Mouse (Mus musculus): ENCODE measurements around the gene Tubd1. TPM values are rescaled to one million over a fixed set of nuclear protein-coding genes. Genes with fewer than 3 reads are reported as not detected.

The Tubd1 gene
- polyA plus RNA-seq, 1 experiment from 2014 or later = 13.2 TPM

- H3K4me2 ChIP-seq (ENCODE audit: low read depth) = no peak overlapping the region
- H3K27ac ChIP-seq (ENCODE audit: low read depth, low read length) = no peak overlapping the region
- WGBS = 79% methylated on average over 7 of the region's 7 CpGs
- ATAC-seq (ENCODE audit: insufficient read depth, low FRiP score, low TSS enrichment) = no peak
- H3K36me3 ChIP-seq (ENCODE audit: control insufficient read depth, insufficient read depth, low read length) = no peaks in the 10 kb centered on the region
- no peak for DNase-seq (ENCODE audit: low spot score)
- no peak overlapping the region for H3K9ac ChIP-seq (ENCODE audit: low read length)
- H3K9me3 ChIP-seq (ENCODE audit: control insufficient read depth, low read length) = no peaks in the 10 kb centered on the region
- H3K4me1 ChIP-seq (ENCODE audit: control insufficient read depth, insufficient read depth, low read length) = peaks cover 2% of the 10 kb centered on the region; the same call in 1 of the 2 replicates
- no peaks in the 10 kb centered on the region for H3K27me3 ChIP-seq (ENCODE audit: control insufficient read depth, insufficient read depth, low read length)
- no peak overlapping the region for H3K4me3 ChIP-seq (ENCODE audit: low read depth, low read length)
Measured at GRCm38 (mm10) chr11:86584898-86585597, 40.3 kb downstream of the Tubd1 start.

- Histone ChIP-seq H3K27ac (ENCODE audit: low read depth, low read length) (no peak overlapping the region), H3K4me3 (ENCODE audit: low read depth, low read length) (no peak overlapping the region), H3K36me3 (ENCODE audit: control insufficient read depth, insufficient read depth, low read length) (no peaks in the 10 kb centered on the region), H3K9me3 (ENCODE audit: control insufficient read depth, low read length) (no peaks in the 10 kb centered on the region), H3K27me3 (ENCODE audit: control insufficient read depth, insufficient read depth, low read length) (no peaks in the 10 kb centered on the region), H3K4me1 (ENCODE audit: control insufficient read depth, insufficient read depth, low read length) (peaks cover 2% of the 10 kb centered on the region; the same call in 1 of the 2 replicates), H3K4me2 (ENCODE audit: low read depth) (no peak overlapping the region), H3K9ac (ENCODE audit: low read length) (no peak overlapping the region)
- ATAC-seq (ENCODE audit: insufficient read depth, low FRiP score, low TSS enrichment) = no peak
- no peak for DNase-seq (ENCODE audit: low spot score)
- 61% methylated on average over 3 of the region's 3 CpGs for WGBS
Measured at GRCm38 (mm10) chr11:86585598-86585984, 40.8 kb downstream of the Tubd1 start.

GRCm38 (mm10) chr11:86586177-86586867, 41.5 kb downstream of the Tubd1 start:
- DNase-seq (ENCODE audit: low spot score) (no peak), ATAC-seq (ENCODE audit: insufficient read depth, low FRiP score, low TSS enrichment) (no peak)
- H3K4me1 ChIP-seq (ENCODE audit: control insufficient read depth, insufficient read depth, low read length) = peaks cover 2% of the 10 kb centered on the region; the same call in 1 of the 2 replicates
- peak overlapping the region; percentile 24; the same call in 1 of the 2 replicates for H3K4me2 ChIP-seq (ENCODE audit: low read depth)
- no peak overlapping the region for H3K4me3 ChIP-seq (ENCODE audit: low read depth, low read length)
- no peaks in the 10 kb centered on the region for H3K27me3 ChIP-seq (ENCODE audit: control insufficient read depth, insufficient read depth, low read length)
- no peaks in the 10 kb centered on the region for H3K9me3 ChIP-seq (ENCODE audit: control insufficient read depth, low read length)
- H3K27ac ChIP-seq (ENCODE audit: low read depth, low read length) = no peak overlapping the region
- H3K36me3 ChIP-seq (ENCODE audit: control insufficient read depth, insufficient read depth, low read length) = no peaks in the 10 kb centered on the region
- WGBS = 21% methylated on average over 12 of the region's 12 CpGs
- H3K9ac ChIP-seq (ENCODE audit: low read length) = peak overlapping the region; percentile 35; the same call in 1 of the 2 replicates

- Histone ChIP-seq H3K9ac (ENCODE audit: low read length) (peak overlapping the region; percentile 14; the same call in 1 of the 2 replicates), H3K4me1 (ENCODE audit: control insufficient read depth, insufficient read depth, low read length) (peaks cover 2% of the 10 kb centered on the region; the same call in 1 of the 2 replicates), H3K27me3 (ENCODE audit: control insufficient read depth, insufficient read depth, low read length) (no peaks in the 10 kb centered on the region), H3K36me3 (ENCODE audit: control insufficient read depth, insufficient read depth, low read length) (no peaks in the 10 kb centered on the region), H3K4me2 (ENCODE audit: low read depth) (peak overlapping the region; percentile 24; the same call in 1 of the 2 replicates), H3K9me3 (ENCODE audit: control insufficient read depth, low read length) (no peaks in the 10 kb centered on the region), H3K27ac (ENCODE audit: low read depth, low read length) (no peak overlapping the region), H3K4me3 (ENCODE audit: low read depth, low read length) (no peak overlapping the region)
- no peak for ATAC-seq (ENCODE audit: insufficient read depth, low FRiP score, low TSS enrichment)
- peak; percentile 46 for DNase-seq (ENCODE audit: low spot score)
- 8% methylated on average over 15 of the region's 15 CpGs for WGBS
Measured at GRCm38 (mm10) chr11:86586868-86587792, 42.3 kb downstream of the Tubd1 start.

GRCm38 (mm10) chr11:86587830-86588229, 43.0 kb downstream of the Tubd1 start:
- H3K9ac ChIP-seq (ENCODE audit: low read length) = no peak overlapping the region

GRCm38 (mm10) chr11:86588583-86589298, 44.0 kb downstream of the Tubd1 start:
- H3K9ac ChIP-seq (ENCODE audit: low read length) = no peak overlapping the region
- no peak for DNase-seq (ENCODE audit: low spot score)
- no peaks in the 10 kb centered on the region for H3K9me3 ChIP-seq (ENCODE audit: control insufficient read depth, low read length)
- ATAC-seq (ENCODE audit: insufficient read depth, low FRiP score, low TSS enrichment) = no peak
- no peak overlapping the region for H3K4me2 ChIP-seq (ENCODE audit: low read depth)
- H3K4me3 ChIP-seq (ENCODE audit: low read depth, low read length) = no peak overlapping the region
- WGBS = 91% methylated on average over 4 of the region's 4 CpGs
- no peak overlapping the region for H3K27ac ChIP-seq (ENCODE audit: low read depth, low read length)
- H3K27me3 ChIP-seq (ENCODE audit: control insufficient read depth, insufficient read depth, low read length) = no peaks in the 10 kb centered on the region
- peaks cover 2% of the 10 kb centered on the region; the same call in 1 of the 2 replicates for H3K4me1 ChIP-seq (ENCODE audit: control insufficient read depth, insufficient read depth, low read length)
- no peaks in the 10 kb centered on the region for H3K36me3 ChIP-seq (ENCODE audit: control insufficient read depth, insufficient read depth, low read length)

More at GRCm38 (mm10) chr11:86587830-86588229, 43.0 kb downstream of the Tubd1 start:
- Histone ChIP-seq H3K27me3 (ENCODE audit: control insufficient read depth, insufficient read depth, low read length) (no peaks in the 10 kb centered on the region), H3K4me3 (ENCODE audit: low read depth, low read length) (no peak overlapping the region), H3K27ac (ENCODE audit: low read depth, low read length) (no peak overlapping the region), H3K4me1 (ENCODE audit: control insufficient read depth, insufficient read depth, low read length) (peaks cover 2% of the 10 kb centered on the region; the same call in 1 of the 2 replicates), H3K36me3 (ENCODE audit: control insufficient read depth, insufficient read depth, low read length) (no peaks in the 10 kb centered on the region), H3K4me2 (ENCODE audit: low read depth) (no peak overlapping the region), H3K9me3 (ENCODE audit: control insufficient read depth, low read length) (no peaks in the 10 kb centered on the region)
- ATAC-seq (ENCODE audit: insufficient read depth, low FRiP score, low TSS enrichment) (no peak), DNase-seq (ENCODE audit: low spot score) (no peak)
- 40% methylated on average over 7 of the region's 7 CpGs for WGBS

GRCm38 (mm10) chr11:86590066-86590465, 45.3 kb downstream of the Tubd1 start:
- WGBS = 96% methylated on average over 4 of the region's 4 CpGs
- Histone ChIP-seq H3K27me3 (ENCODE audit: control insufficient read depth, insufficient read depth, low read length) (no peaks in the 10 kb centered on the region), H3K4me3 (ENCODE audit: low read depth, low read length) (no peak overlapping the region), H3K27ac (ENCODE audit: low read depth, low read length) (no peak overlapping the region), H3K9me3 (ENCODE audit: control insufficient read depth, low read length) (no peaks in the 10 kb centered on the region), H3K36me3 (ENCODE audit: control insufficient read depth, insufficient read depth, low read length) (no peaks in the 10 kb centered on the region), H3K4me2 (ENCODE audit: low read depth) (no peak overlapping the region), H3K4me1 (ENCODE audit: control insufficient read depth, insufficient read depth, low read length) (peaks cover 2% of the 10 kb centered on the region; the same call in 1 of the 2 replicates), H3K9ac (ENCODE audit: low read length) (no peak overlapping the region)
- DNase-seq (ENCODE audit: low spot score) = no peak
- no peak for ATAC-seq (ENCODE audit: insufficient read depth, low FRiP score, low TSS enrichment)

GRCm38 (mm10) chr11:86590579-86590978, 45.8 kb downstream of the Tubd1 start:
- Histone ChIP-seq H3K4me1 (ENCODE audit: control insufficient read depth, insufficient read depth, low read length) (peaks cover 2% of the 10 kb centered on the region; the same call in 1 of the 2 replicates), H3K27ac (ENCODE audit: low read depth, low read length) (no peak overlapping the region), H3K27me3 (ENCODE audit: control insufficient read depth, insufficient read depth, low read length) (no peaks in the 10 kb centered on the region), H3K9me3 (ENCODE audit: control insufficient read depth, low read length) (no peaks in the 10 kb centered on the region), H3K4me3 (ENCODE audit: low read depth, low read length) (no peak overlapping the region), H3K9ac (ENCODE audit: low read length) (no peak overlapping the region), H3K4me2 (ENCODE audit: low read depth) (no peak overlapping the region), H3K36me3 (ENCODE audit: control insufficient read depth, insufficient read depth, low read length) (no peaks in the 10 kb centered on the region)
- DNase-seq (ENCODE audit: low spot score) (no peak), ATAC-seq (ENCODE audit: insufficient read depth, low FRiP score, low TSS enrichment) (no peak)
- 93% methylated on average over 10 of the region's 10 CpGs for WGBS

All from neural tube, embryonic 11.5 days (tissue).